Mouse (Mus musculus) thymus, adult 18-20 months (tissue): ENCODE measurements around the gene Ano6.
"Not testable (repeated sequence)": the region's sequence is repeated elsewhere in the genome, so short reads cannot be mapped to it uniquely, and the experiment has no call there.

Experiments used
- DNase-seq, 2 experiments: peaks; one replicate each; pipeline ENCODE4 v3.0.0; 2022; ENCODE audit warnings: mixed read lengths in 2 of 2

The Ano6 gene

DNA sequence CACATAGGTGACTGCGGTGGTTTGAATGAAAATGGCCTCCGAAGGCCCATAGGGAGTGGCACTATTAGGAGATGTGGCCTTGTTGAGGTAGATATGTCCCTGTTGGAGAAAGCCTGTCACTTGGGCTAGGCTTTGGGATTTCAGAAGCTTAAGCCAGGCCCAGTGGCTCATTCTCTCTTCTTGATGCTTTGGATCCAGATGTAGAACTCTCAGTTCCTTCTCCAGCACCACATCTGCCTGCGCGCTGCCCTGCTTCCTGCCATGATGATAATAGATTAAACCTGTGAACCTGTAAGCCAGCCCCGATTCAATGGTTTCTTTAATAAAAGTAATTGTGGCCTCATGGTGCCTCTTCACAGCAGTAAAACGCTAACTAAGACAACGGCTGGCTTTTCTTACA lies 7.6 kb downstream of the Ano6 start:
- no peak for DNase-seq

DNA sequence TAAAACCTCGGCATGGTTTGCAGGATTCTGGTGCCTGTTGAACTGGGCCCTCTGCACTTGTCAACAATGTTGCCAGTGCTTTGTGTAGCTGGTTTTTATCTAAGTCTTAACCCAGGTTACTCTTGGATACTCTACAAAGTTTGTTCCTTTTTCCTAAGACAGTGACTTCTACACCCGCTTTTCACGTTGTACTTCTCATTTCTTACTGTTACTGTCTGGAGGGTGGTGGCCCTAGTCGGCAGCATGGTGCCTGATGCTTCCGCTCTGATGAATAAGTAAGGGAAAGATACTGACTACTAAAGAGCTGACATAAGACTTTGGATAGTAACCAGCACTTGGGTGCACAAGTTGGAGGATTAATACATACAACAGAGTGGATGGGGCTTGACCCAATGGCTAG lies 9.0 kb downstream of the Ano6 start:
- DNase-seq: no peak

DNA sequence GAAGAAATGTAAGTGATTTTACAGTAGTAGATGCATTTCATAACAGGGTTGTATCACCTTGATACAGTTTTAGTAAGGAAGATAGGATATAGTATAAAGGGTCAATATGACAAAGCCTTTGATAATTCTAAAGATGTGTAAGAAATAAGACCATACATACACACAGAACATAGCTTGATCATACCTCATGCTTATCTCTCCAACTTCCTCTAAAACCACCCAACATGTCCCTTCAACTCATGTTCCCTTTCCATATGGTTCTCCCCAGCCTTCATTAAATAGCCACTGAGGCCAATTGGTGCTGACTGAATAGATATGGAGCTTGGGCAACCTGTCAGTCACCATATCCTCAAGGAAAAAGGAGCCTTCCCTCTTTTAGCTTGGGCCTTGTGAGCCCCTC lies 9.4 kb downstream of the Ano6 start:
- no peak for DNase-seq

GRCm38 (mm10) chr15:95801261-95801979 lies 10.8 kb downstream of the Ano6 start:
- DNase-seq: no peak

- DNase-seq: no peak
Measured at GRCm38 (mm10) chr15:95802140-95802539, 11.5 kb downstream of the Ano6 start.

DNA sequence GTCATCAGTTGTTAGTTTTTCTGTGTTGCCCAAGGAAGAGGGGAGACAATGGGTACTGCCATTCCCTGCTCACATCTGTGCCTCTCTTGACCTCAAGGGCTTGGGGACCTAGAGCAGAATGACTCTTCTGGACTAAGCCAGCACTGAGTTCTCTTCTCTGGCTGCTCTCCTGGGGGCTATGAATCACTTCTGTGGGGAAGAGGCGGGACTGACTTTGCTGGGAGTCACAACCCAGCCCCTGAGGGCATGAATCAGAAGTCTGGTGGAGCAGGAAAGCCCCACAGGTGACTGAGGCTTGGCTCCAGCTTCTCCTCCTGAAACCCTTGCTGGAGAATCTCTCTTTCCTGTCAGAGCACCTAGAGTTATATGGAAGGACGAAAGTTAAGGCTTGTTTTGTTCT lies 12.1 kb downstream of the Ano6 start:
- DNase-seq: no peak

- no peak for DNase-seq
Measured at GRCm38 (mm10) chr15:95803484-95803883, 12.8 kb downstream of the Ano6 start.

GRCm38 (mm10) chr15:95804255-95804654 lies 13.6 kb downstream of the Ano6 start:
- no peak for DNase-seq

DNA sequence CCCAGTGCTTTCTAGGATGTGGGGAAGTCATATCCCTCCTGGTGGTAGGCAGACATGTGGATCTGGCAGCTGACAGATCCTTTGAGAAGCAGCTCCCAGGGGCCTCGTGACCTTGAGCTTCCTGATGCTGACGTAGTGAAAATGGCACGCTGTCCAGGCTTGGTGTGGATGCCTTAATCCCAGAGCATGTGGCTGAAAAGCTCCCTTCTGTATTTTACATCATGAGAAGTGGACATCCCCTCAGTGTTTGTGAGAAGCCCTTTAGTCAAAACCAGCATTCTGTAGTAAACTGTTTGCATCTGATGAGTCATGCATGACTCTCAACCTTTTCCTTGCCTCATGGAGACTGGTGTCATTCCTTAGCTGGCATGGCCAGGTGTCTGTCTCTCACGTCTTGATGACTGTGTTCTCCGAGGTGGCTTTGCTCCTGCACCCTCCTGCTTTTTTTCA lies 14.4 kb downstream of the Ano6 start:
- no peak for DNase-seq

GRCm38 (mm10) chr15:95807908-95808307 lies 17.3 kb downstream of the Ano6 start:
- DNase-seq: no peak

DNA sequence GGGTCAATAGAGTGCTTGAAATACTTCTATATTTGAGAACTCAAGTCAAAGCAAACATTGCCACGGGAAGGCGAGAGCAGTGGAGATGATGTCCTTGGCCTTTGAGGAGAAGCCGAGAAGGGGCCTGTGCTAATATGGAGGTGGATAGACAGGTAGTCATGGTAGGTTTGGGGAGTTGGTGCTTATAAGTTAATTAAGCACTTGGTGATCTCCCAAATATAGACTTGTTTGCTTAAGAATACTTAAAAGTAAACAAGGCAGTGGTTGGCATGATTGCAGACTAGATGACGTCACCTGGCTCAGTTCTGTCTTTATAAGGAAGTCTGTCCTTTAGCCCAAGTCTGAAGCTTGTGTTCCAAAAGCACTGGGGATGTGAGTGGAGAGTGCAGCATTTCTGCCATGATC lies 19.7 kb downstream of the Ano6 start:
- DNase-seq: no peak

DNA sequence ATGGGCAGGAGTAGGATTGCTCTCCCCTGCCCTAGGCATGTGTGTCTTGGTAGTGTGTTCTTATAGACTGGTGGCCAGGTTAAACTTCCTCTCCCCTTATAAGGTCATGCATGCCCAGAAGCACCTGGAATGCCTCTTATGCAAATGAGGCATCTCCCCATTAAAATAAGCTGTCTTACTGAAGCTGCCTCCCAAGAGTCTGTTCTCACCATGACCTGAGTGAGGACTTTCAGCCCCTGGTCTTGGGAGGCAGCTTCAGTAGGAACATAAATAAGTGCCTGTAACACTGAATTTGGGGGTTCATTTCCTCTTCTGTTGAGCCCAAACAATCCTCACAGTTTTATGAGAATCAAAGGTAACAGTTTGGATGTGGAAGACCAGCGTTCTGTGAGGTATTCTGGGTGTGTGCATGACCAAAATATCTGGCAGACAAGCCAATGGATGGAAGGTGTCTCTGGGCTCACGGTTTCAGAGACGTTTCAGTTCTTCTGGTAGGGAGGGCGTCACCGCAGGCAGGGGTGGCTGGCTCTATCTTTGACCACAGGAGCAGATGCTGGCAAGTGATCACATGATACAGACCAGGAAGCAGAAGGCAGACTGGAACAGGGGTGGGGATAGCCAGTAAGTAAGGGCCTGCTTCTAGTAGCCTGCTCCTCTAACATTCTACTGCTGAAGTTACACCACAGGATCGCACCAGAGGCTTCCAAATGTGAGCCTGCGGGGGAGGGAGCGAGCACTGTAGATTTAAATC lies 22.4 kb downstream of the Ano6 start:
- no peak for DNase-seq

- DNase-seq: no peak
Measured at GRCm38 (mm10) chr15:95817501-95817900, 26.9 kb downstream of the Ano6 start.

- no peak for DNase-seq
Measured at GRCm38 (mm10) chr15:95819249-95820035, 28.8 kb downstream of the Ano6 start.

- no peak for DNase-seq
Measured at GRCm38 (mm10) chr15:95820142-95820541, 29.5 kb downstream of the Ano6 start.

GRCm38 (mm10) chr15:95820678-95821077 lies 30.0 kb downstream of the Ano6 start:
- no peak for DNase-seq

GRCm38 (mm10) chr15:95822099-95822498 lies 31.5 kb downstream of the Ano6 start:
- DNase-seq: no peak

GRCm38 (mm10) chr15:95823383-95824306 lies 33.0 kb downstream of the Ano6 start:
- no peak for DNase-seq

DNA sequence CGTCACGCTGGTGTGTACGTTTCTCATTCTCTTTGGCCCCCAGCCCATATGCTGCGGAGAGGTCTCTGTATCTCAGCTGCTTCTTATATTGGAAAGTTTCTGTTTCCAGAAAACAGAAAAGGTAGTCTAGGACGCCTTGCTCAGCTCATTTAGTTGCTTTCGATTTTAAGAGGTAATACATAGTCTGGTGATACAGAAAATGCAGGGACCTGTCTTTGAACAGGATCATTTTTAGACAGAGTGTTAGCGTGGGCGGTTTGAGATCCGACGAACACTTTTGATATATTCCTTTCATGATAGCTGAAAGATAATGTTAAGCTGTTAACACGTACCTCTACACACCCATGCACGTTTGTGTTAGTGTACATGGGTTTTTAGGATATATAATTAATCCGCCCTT lies 35.9 kb downstream of the Ano6 start:
- no peak for DNase-seq

GRCm38 (mm10) chr15:95827465-95827971 lies 36.9 kb downstream of the Ano6 start:
- DNase-seq: no peak

GRCm38 (mm10) chr15:95828018-95828646 lies 37.5 kb downstream of the Ano6 start:
- DNase-seq: not testable (repeated sequence)
